Mouse (Mus musculus): ENCODE results near the gene Srgn.

DNA sequence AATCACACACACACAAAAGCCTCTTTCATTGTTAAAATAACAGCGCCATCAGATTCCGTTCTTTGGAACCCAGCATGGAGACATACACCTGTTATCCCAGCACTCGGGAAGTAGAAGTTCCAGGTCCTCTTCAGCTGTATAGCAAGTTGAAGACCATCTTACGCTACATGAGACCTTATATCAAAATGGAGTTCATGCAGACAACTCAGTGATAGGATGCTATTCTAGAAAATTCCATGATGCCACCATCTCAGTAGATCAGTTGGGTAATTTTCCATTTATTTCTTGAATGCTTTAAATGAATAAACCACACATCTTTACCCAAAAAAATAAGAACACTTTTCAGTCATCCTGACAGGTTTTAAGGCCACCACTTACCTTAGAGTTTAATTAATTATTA lies 20.2 kb downstream of the Srgn start:
- TF ChIP-seq CTCF (IDR thresholded peaks at IDR 0.05; ENCODE audit: low read depth, low read length) (no peak), POLR2A (IDR thresholded peaks at IDR 0.05; ENCODE audit: insufficient read depth, low read length) (no peak), EP300 (IDR thresholded peaks at IDR 0.05; ENCODE audit: insufficient read depth, low read depth, low read length) (no peak)
